Mouse (Mus musculus) skeletal muscle tissue, adult 2 months (tissue): ENCODE data around the gene Aatf.

ENCODE experiments used
- DNase-seq: peaks from one replicate; pipeline ENCODE4 v3.0.0-alpha.2; 2012; ENCODE audit warnings: low read depth, low spot score

Gene Aatf

GRCm38 (mm10) chr11:84513171-84514116 is at the start of gene Aatf:
Gene Aatf, minus strand, starts transcription at chr11:84513522.
- DNase-seq: peak; percentile 93

GRCm38 (mm10) chr11:84562758-84563347 is 49.5 kb upstream of the Aatf start:
- no peak for DNase-seq

DNA sequence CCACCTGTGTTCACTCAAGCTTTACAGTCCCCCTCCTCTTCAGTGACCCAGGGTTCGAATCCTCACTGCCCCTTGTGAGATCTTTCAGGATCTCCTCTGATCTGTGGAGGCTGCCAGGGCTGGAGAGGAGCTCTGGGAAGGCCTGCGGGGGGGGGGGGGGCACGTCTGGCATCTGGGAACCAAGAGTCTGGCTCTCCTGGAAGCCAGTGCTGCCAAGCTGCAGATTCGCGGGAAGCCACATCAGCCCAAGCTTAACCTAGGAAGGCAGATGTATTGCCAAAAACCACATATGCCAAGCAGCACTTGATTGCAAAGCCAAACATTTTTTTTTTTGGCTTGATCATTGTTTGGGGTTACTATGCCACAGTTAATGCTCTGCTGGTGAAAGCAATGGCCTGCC is 48.2 kb upstream of the Aatf start:
- DNase-seq: no peak

GRCm38 (mm10) chr11:84553821-84554450 is 40.6 kb upstream of the Aatf start:
- no peak for DNase-seq

- no peak for DNase-seq
These were observed 38.0 kb upstream of the Aatf start for GRCm38 (mm10) chr11:84551296-84551695.

DNA sequence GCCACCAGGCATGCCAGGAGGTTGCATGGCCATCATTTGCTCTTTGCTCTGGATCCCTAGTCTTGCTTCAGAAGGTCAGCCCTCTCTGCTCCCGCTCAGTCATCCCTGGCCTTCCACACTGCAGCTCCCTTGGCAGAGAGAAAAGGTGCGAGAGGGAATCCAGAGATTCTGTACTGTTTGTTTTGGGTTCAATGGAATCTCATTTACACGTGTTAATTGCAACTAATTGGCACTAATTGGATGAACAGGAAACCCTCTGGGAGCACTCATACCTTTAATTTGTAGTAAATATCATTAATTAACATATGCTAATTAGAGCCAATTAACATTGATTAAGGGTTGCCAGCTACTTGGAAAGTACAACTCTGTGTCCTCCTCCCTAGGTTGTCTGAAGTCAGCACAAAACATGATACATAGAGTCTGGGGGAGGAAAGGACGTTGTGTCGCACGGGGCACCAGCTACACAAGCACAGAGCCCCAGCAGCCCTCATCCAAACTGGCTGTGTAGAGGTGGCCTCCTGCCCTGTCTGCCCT is 36.0 kb upstream of the Aatf start:
- DNase-seq: no peak

DNA sequence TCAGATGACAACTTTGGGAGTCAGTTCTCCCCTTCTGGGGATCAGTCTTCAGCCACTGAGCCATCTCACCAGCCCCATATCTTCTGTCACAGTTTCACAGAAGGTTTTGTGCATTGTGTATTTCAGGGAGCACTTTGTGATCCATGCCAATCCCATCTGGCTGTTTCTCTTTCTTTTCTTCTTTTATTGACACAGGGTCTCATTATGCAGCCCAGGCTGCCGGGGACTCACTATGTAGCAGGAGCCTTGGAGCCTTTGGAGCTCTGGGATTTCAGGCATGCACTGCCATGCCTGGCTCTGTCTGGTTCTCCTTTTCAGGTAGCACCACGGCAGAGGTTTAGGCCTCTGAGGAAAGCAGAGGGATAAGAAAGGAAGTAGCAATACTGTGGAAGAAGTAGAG is 35.0 kb upstream of the Aatf start:
- DNase-seq: no peak

DNA sequence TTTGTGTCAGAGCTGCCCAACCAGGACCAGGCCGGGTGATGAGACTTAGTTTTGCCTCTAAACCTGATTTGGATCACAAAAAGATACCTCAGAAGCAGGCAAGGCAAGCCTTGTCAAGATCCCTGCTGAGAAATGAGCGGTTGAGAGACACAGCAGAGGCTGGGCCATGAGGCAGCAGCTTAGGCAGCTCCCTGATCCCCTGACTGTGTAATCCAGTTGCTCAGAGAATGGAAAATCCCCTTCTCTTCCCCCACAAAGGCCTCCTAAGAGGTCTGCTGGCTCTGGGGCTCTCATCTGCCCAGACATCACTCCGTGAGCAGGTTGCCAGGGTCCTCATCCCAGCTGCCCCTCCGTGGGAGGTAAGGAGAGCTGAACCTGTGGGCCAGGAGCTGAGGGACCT is 26.7 kb upstream of the Aatf start:
- no peak for DNase-seq

DNA sequence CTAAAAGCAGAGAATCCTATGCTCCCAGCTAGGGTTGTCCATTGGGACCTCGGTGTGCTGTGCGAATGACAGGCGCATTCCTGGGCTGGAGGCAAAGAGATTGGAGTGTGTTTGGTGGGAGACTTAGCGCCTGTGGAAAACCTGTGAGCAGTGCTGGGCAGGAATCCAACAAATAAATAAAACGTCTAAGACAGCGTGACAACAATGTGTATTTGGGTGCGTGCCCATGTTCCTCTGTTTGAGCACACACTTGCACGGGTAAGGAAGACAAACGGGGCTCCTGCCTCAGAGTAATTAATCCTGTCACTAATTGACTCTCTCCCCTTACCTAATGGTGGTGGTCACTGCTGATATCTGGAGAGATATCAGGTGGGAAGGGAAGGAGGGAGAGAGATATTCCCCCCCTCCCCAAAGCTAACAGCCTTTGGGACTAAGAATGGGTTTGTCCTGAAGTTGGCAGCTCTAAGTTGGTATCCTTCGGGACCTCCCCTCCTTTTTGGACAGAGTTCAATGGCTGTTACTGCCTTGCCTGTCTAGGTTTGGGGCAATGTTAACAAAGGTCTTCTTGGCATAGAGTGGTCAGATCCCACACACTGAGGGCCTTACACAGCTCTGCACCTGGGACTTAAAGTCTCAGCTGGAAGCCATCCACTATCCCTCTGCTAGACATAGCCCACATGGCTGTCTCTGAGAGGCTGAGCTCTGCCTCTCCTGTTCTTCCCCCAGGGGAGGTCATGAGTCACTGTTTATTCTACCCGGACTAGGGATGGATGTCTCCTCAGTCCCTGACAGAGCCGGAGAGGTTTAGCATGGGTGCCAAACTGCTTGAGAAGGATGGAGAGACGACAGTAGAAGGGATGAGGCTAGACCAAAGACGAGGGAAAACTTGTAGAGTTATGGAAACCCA is 16.7 kb upstream of the Aatf start:
- no peak for DNase-seq

DNA sequence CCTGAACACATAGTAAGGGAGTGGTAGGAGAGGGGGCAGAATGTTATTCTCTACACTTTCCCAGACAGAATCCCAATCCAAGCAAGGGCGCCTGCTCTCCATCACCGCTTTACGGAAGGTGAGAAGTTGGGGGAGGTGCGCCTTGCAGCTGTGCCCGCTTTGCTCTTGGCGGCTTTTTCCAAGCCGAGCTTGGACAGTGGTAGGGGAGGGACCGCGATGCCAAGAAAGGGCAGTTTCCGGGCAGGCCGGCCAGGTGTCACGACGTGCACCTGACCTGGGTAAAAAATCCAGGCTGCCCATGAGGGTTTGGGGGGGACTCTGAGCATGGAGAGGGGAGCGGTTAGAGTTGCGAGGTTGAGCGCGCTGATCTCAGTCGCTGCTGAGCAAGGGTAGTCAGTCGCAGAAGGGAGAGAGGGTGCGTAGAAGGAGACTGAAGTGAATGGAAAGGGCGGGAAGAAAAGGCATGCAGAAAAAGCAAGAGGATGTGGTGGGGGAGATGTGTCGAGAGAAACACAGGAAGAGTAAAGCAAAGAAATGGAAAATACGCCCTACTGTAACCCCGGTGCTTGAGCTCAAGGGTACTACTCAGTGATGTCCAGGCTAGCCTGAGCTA is 15.9 kb upstream of the Aatf start:
- DNase-seq: no peak

- no peak for DNase-seq
These were observed 13.9 kb upstream of the Aatf start for GRCm38 (mm10) chr11:84526976-84527860.

GRCm38 (mm10) chr11:84526451-84526850 is 13.1 kb upstream of the Aatf start:
- no peak for DNase-seq

DNA sequence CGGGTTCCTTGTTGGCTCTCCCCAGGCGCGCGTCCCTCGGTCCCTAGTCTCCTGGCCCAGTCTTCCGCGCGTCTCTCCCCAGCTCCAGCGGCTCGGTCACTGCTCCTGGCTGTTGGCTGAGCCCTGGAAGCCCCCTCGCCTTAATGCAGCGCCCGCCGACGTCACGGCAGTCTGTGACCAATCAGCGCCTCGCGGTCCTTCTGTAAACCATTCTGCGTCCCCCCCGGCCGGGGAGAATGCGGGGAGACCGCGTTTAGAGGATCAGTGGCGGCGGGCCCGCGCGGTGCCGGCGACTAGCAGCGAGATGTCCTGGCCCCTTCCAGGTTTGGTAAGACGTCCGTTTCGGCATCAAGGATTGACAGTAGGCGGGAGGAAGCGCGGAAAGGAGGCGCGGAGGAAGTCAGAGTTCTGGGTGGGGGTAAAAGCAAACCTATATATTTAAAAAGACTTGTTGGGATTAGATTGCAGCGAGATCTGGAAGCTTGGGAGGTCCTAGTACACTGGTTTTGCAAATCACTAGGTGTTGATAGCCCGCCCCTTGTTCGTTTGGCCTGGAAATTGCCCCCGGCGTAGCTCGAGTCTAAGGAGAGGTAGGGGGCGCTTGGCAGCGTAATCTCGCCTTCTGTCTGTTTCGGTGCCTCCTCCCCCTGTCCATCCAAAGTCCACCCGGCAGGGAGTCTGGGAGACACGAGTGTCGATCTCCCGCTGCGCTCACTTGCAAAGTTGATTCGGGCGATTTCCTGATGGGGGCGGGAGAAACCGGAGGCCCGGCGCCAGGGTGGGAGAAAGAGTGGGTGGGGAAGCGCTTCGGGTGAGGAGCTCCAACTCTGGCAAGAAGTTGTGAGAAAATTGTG is 12.3 kb upstream of the Aatf start, which contains the start of gene Lhx1:
TSS of gene Lhx1 (minus strand) at position 115 of the 854 bp plus-strand sequence.
- no peak for DNase-seq

DNA sequence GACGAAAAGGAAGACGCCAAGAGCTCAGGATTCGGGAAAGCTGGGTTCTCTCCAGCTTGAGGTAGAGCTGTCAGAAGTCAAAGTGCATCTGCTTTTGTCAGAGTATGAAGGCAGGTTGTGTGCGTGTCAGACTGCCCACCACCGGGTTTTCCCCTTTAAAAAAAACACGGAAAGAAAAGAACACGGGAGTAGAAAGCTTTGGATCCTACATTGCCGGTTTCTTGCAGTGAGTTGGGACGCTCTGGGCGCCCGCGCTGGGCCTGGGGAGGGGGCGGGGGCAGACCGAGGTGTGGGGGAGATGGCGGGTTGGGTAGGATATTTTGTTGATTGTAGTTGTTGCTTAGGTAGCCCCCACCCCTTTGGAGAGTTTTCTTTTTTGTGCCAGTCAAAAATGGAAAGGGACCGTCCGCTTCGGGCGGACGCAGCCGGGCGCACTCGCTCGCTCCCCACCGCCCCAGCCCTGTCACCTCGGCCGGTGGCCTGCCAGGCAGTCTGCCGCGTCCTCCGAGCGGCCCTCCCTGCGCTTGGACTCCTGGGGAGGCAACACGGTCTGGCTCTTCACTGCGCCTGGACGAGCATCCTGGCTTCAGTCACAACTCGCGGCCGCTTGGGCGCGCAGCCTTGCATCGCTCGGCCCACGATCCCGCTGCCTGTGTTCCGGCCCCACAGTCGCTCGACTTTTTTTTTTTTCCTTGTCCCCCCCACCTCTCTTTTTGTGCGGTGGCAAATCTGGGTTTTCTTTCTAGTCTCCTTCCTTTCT is 11.4 kb upstream of the Aatf start:
- no peak for DNase-seq

GRCm38 (mm10) chr11:84523841-84524510 is 10.7 kb upstream of the Aatf start:
- no peak for DNase-seq

GRCm38 (mm10) chr11:84523321-84523831 is 10.1 kb upstream of the Aatf start:
- DNase-seq: no peak
